Mouse (Mus musculus) c-Kit-negative CD71-positive TER-119-positive erythroid progenitor cells, embryonic 14.5 days (primary cell): ENCODE results near the gene E4f1.

Source experiments
- DNase-seq: peaks from one replicate; pipeline ENCODE4 v3.0.0-alpha.2; 2013; ENCODE audit warnings: low read depth, low spot score

E4f1 gene

DNA sequence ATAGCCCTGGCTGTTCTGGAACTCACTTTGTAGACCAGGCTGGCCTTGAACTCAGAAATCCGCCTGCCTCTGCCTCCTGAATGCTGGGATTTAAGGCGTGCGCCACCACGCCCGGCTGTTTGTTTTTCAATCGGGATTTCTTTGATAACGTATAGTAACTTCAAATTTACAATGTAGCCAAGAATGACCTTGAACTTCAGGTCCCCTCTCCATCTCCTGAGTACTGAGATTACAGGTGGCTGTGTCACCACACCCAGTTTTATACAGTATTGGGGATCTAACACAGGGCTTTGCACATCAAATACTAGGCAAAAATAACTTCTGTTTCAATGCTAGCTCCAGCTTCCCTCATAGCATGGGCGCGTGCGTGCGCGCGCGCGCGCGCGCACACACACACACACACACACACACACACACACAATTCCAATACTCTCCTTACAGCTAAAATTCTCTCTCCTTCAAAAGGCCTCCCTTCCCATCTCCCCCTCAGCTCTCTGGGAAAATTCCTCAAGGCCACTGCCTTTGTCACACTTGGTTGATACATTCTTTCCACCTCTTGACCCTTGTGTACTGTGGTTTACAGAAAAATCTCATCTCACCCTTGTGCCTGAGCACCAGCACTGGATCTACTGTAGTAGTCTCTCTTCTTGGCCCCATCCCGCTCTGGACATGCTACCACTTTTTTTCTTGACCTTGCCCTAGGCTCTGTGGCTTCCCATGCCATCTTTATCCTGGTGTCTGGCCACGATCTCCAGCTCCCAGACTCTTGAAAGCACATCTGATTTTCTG lies 11.1 kb upstream of the E4f1 start:
- no peak for DNase-seq

DNA sequence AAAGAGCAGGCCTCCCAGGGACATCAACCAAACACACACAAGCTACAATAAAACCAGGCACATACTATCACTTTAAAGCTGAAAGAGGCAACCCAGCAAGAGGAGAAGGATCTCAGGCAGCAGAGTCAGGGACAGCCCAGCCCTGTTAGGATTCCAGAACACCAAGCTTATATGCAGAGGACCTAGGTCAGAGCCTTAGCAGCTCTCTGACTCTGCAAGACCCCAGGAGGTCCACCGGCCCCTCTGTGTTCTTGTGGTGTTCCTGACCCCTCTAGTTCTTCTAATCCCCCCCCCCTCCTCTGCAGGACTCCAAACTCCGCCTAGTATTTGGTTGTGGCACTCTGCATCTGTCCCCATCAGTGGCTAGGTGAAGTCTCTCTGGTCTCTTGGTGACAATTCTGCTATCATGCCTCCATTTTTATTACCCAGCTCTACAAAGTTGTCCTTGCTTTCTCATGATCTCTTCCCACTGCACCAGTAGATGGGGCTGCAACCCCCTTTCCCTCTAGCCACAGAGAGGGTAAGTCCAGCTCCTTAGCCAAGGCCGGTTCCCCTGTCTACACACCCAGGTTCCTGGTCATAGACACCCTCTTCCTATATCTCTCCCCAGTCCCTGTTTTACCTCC lies 10.2 kb upstream of the E4f1 start:
- no peak for DNase-seq

DNA sequence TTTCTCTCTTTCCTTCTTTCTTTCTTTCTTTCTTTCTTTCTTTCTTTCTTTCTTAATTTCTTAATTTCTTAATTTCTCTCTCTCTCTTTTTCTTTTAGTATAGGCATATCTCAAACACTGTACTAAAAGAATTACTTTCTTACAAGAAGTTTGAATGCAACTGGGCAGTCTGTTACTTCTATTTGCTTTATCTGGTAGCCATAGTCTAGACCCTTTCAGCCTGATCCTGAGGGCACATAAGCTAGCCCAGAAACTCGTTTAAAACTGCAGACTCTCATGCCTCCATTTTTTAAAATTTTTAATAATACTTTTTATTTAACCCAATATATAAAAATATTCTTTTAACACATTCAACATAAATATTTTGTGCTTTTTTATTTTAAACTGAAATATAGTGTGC lies 9.3 kb upstream of the E4f1 start:
- DNase-seq, result no peak

DNA sequence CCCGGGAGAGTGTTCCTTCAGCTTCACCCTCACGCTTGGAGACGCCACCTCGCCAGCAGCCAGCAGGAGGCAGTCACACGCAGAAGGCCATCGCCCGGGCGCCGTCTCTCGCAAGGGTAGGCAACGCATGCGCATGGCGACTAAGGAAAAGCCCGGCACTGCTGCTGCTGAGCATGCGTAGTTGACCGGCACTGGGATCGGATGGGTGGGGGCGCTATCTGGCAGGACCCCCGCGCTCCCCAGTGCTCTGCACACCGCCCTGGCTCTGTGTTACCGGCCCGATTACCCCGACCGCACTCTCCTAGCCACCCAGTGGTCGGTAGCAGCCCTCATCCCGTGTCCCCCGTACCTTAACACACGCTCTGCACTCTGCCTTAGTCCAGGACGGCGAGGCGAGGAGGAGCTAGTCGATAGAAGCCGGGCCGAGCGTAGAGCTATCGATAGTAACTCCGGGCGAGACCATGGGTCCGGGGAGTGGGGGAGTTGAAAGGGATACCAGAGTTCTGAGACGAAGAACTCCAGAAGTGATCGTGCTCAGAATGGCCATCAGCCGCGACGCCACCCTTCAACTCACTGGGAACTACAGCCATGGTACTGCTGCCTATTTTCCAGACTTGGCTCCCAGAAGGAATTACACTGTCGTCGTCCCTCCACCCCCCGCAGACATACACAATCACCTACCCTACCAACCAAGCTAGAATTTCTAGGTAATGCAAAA lies 8.7 kb upstream of the E4f1 start, which contains the start of gene Mlst8:
Gene Mlst8, minus strand, starts transcription at position 416 of the 718 bp plus-strand sequence.
- DNase-seq, result peak; percentile 97

DNA sequence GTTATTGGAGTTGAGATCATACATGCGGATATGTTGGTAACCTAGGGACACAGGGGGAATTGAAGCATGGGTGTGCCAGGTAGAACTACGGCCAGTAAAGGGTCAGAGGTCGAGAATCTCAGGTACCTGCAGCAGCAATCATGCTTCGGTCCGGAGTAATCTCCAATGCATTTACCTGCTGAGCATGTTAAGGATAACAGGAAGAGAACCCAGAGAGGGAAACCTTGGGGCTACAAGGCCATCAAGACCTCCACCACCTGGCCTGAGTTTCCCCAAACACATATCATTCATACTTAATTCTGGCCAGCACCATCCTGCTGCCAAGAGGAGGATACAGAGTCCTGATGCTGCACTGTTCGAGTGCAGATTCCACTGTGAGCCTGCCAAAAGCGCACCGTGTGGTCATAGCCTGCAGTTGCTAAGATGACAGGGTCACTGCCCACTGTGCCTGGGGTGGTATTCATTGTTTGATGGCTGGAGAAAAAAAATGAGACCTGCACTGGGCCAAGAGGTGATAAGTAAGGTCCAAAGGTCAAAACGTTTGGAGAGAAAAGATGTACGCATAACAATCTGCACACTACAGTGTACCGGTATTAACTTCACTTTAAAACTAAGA lies 8.0 kb upstream of the E4f1 start:
- DNase-seq, result no peak

DNA sequence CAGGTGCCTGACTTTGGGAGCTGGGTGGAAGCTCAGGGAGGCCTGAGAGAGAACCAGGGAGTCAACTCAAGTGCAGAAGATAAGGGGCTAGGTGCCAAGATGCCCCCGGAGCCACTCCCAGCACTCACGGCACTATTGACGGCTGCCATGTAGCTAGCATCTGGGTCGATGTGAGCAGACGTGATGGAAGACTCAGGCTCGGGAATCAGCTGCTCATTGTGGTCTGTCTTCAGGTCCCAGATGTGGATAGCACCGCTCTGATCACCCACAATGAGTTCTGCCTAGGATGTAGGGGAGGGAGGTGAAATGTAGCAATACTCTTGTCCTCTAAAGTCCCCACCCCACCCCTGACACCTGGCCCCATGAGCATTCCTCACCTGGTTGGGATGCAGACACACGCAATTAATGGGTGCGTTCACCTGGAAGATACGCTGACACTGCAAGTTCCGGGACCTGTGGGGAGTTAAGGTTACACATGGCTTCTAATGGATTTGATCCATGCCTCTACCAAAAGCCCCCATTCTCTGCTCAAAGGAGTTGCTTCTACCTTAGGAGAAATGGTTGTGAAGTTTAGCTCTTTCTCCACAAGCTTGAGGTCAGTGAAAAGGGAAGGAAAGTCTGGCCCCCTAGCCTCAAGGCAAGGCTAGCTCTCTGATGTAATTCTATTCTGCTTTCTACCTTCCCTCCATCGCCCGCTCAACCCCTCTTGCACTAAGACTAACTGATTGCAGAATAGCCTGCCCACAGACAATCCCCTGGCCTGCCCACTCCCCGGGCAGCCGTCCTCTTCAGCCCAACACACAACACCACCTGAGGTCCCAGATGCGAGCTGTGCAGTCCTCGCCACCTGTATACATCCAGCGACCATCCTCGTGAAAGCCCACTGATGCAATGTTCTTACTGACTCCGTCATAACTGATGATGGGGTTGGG lies 7.2 kb upstream of the E4f1 start:
- DNase-seq, result no peak

DNA sequence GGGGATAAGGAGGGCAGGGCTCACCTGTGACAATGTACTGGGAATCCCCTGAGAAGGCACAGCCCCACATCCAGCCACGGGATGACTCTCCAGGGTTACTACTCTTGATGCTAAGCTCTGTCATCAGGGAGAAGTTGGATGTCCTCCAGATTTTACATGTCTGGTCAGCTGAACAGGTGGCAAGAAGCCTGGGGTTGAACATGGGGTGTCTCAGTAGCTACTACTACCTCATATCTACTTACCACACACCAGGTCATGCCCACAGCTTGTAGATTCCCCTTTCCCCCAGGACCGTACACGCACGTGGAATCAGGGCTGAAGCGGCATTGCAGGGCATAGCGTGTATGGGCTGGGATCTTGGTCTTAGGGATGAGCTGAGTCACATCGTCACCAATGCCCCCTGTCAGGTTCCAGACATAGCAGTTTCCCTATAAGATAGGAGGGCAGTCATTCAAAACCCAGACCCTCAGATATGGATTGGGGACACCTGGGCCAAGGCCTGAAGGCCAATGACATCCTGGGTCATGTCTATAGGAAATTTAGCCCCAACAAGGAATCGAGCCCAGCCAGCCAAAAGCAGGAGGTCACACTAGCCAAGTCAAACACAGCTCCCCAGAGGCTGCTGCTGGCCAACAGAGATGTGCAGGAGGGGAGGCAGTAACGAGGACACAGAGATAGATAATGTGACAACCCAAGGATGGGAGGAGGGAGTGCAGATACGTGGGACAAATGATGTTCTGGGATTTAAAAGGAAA lies 6.1 kb upstream of the E4f1 start:
- no peak for DNase-seq

DNA sequence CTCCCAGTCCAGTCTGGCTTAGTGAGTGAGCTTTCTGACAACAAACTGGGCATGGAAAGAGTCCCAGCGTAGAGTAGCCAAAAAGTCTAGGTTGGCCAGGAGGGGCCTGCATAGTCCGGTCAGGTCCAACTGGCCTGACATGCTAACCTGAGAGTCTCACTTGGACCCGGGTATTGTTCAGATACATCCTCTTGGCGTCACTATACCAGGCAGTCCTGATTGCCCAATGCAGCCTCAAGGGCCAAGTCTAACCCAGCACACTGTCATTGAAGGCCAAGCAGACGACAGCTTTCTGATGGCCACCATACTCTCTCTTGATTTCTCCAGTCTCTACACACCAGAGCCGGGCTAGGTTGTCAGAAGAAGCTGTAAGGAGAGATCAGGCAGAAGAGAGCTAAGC lies 5.5 kb upstream of the E4f1 start:
- no peak for DNase-seq

DNA sequence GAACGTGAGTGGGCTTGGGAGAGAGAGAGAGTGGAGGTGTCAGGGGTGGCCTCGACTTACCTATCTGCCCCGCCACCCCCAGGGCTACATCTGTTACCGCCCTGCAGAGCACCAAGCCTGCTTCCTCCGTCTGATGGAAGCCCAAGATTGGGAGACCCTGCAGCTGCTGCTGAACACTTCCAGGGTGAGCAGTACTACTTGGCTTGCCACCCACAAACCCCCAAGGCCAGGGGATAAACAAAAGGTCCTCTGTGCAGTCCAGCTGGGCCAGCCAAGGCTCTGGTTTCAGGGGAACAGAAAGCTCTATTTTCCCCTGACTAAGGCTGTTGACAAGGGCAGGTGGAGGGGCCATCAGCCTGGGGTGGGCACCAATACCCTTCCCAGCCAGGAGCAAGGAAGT lies 4.4 kb upstream of the E4f1 start:
- DNase-seq, result no peak

DNA sequence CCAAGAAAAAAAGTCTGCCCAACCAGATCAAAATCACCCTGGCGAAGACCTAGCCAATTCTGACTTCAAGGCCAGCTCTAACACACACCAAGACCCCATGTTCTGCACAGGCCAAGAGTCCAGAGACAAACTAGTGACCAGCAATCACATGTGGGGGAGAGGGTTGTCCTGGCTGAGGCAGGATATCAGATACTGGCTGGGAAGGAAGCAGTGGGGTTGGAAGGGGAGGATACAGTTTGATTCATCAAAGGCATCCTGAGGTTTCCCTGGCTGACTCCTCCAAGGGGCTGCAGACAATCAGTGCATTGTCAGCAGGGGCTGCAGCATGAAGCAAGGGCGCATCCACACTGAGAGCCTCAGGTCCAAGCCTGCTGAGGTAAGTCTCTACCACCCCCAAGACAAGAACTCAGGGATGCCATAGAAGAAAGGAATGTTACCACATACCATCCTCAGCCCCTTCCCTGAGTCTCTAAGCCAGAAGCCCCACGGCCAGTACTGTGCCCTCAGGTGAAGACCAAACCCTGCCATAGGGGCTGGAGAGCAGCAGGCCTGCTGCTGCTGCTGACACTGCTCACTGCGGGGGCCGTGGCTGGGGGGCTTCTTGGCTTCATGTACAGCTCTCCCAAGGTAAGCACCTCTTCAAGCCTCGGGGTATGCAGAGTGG lies 3.6 kb upstream of the E4f1 start, which contains the start of gene Bricd5:
Gene Bricd5, plus strand, starts transcription at position 273 of the 664 bp plus-strand sequence.
- no peak for DNase-seq

DNA sequence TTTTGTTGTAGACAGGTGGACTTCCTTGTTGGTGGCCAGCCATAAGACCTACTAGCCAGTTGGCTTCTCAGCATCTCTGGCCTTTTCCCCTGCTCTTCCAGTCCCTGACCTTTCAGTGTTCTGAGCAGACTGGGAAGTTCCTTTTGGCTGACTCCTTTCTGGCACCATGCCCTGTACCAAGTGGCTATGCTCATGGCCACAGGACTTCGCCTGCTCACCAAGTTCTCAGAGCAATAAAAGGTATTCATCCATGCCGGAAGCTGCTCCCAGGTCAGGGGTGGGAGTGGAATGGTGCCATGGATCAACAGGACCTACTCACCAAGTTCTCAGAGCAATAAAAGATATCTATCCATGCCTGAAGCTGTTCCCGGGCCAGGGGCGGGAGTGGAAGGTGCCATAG lies 2.4 kb upstream of the E4f1 start:
- no peak for DNase-seq

DNA sequence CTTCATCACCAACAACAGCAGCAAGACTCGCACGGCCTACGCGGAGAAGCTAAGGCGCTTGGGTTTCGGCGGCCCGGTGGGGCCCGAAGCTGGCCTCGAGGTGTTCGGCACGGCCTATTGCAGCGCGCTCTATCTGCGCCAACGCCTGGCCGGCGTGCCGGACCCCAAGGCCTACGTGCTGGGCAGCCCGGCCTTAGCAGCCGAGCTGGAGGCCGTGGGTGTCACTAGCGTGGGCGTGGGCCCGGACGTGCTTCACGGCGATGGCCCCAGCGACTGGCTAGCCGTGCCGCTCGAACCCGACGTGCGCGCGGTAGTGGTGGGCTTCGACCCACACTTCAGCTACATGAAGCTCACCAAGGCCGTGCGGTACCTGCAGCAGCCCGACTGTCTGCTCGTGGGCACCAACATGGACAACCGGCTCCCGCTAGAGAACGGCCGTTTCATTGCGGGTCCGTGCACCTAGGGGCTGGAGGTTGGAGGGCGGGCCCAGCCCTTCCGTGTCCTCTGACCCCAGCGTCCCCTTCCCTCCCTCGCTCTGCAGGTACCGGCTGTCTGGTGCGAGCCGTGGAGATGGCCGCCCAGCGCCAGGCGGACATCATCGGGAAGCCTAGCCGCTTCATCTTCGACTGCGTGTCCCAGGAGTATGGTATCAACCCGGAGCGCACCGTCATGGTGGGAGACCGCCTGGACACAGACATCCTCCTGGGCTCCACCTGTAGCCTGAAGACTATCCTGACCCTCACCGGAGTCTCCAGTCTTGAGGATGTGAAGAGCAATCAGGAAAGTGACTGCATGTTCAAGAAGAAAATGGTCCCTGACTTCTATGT lies 801 bp upstream of the E4f1 start:
- DNase-seq, result no peak

DNA sequence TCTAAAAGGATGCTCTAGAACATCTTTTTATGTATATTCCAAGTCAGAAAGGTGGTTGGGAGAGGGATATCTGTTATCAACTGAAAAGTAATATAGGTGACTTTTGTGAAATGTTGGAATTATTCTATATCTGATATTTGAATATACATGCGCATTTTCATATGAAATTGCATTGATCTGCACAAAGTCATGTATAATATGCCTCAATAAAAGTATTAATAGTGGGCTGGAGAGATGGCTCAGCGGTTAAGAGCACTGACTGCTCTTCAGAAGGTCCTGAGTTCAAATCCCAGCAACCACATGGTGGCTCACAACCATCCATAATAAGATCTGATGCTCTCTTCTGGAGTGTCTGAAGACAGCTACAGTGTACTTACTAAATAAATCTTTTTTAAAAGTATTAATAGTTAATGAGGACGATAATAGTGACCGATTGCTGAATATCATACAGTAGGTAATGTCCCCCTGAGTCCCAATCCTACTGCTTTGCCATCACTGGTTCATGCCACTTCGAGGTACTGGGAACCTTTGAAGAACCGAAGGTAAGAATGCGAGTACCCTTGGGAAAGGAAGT lies 690 bp downstream of the E4f1 start:
- no peak for DNase-seq

DNA sequence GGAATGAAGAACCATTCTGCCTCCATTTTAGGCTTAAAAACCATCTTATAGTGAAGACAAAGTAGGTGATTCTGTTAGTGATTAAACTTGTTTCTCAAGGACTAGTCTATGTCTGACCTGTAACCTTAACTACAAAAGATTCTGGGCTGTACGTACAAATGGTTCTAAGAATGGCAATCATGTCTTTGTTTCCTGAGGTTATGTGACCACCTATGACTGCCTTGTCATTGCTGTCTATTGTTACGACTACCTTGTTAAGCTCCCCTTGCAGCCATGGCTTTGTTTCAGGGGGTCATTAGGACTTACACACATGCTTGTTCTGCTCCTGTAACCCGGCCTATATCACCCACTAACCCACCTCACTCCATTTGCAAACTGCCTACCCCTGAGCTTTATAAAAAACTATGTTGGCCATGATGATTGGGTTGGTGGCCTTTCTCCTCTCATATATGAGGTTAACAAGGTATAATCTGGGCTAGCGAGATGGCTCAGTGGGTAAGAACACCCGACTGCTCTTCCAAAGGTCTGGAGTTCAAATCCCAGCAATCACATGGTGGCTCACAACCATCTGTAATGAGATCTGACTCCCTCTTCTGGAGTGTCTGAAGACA lies 1.4 kb downstream of the E4f1 start:
- no peak for DNase-seq

DNA sequence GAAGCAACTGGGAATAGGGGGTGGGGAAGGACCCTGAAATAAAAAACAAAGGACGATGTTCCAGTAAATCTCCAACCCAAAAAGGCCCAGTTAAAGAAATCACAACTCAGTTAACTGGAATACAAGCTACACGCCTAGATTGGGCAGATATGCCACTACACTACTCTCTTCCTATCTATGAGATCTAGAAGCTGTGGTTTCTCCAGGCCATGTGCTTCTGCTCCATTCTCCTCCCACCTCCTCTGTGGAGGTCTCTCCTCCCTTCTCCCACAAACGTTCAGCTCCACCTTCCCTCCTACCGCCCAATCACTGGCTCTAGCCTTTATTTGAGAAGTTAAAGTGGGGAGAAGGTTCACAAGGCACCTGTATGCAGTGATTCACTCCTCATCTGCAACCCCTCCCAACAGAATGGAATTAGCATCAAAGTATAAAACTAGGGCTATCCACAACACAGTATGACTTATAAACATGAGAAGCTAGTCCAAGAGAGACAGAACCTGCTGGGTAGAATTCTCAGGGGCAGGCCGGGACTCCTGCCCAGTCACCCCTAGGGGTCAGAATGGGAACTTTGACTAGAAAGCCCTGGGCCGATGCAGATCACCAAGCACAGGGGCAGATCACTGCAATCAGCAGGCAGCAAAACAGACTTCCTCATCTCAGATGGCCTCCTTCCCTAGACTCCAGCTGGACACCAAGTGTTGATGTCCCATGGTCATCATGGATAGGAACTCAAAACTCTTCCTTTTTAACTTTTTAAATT lies 6.6 kb downstream of the E4f1 start:
- no peak for DNase-seq

DNA sequence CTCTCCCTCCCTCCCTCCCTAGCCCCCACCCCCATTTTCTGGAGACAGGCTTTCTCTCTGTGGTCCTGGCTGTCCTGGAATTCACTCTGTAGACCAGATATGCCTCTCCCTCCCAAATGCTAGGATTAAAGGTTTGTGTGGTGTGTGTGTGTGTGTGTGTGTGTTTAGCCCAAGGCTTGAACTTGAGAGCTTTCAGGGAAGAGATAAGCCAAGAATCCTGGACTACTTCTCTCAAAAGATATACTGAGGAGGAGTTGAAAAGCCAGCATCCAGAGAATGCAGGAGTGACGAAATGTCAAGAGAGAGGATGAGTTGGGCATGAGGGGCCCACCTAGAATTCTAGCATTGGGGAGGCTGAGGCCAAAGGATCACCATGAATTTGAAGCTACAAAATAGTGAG lies 7.2 kb downstream of the E4f1 start:
- DNase-seq, result no peak

DNA sequence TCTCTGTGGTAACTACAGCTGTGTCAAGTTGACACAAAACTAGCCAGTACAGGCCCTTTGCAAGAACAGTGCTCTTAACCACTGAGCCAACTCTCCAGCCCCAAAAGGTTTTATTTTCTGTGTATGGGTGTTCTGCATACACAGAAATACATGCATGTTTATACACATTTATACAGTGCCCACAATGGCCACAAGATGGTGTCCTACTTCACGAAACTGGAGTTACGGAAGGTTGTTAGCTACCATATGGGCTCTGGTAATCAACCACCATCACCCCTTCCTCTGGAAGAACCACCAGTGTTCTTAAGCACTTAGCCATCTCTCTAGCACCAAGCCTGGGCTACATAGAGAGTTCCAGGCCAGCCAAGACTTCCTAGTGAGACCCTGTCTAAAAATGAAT lies 8.5 kb downstream of the E4f1 start:
- no peak for DNase-seq
